14 mouse cellular contexts compared by ENCODE assay signal in genomic region chr10:7911268-7911667, GRCm38 (mm10). TPM values are rescaled to one million over a fixed set of nuclear protein-coding genes. Genes with fewer than 3 reads are reported as not detected.
DNase-seq lines count a peak whose midpoint lies in the region; ATAC-seq and TF ChIP-seq lines count a peak whose summit lies in the region.
"Had no signal": no experiment of that assay in that cellular context is flagged by ENCODE, and none has a peak within 500 bp of the region (broad histone marks: within the 10 kb centered on the region; RNA-seq: fewer than 3 reads in every experiment).

No protein-coding gene starts in this region.

- no peaks in the 10 kb centered on the region for H3K27me3 ChIP-seq in kidney, adult 2 months (replicated peaks; ENCODE audit: control insufficient read depth, insufficient read depth, low read length)
- H3K27me3 ChIP-seq in midbrain, embryonic 15.5 days (replicated peaks), result no peaks in the 10 kb centered on the region
- H3K27me3 ChIP-seq in midbrain, embryonic 10.5 days (ENCODE audit: low read depth, poor library complexity, severe bottlenecking), result no peaks in the 10 kb centered on the region
- H3K27me3 ChIP-seq in cerebellum, adult 2 months (ENCODE audit: control insufficient read depth, insufficient read depth, low read length), result no peaks in the 10 kb centered on the region
- H3K27me3 ChIP-seq: embryonic facial prominence, embryonic 15.5 days; limb, embryonic 13.5 days; neural tube, embryonic 13.5 days had no signal

- no peaks in the 10 kb centered on the region for H3K9me3 ChIP-seq in midbrain, embryonic 15.5 days
- no peaks in the 10 kb centered on the region for H3K9me3 ChIP-seq in midbrain, embryonic 10.5 days (replicated peaks)
- H3K9me3 ChIP-seq: embryonic facial prominence, embryonic 15.5 days; G1E; limb, embryonic 13.5 days; neural tube, embryonic 13.5 days had no signal

- DNase-seq in kidney, adult 2 months, result peak; percentile 32
- DNase-seq in kidney, adult 11 months, result no peak
- no peak for DNase-seq in midbrain, embryonic 10.5 days (ENCODE audit: low spot score)
- peak; percentile 44 to 57 for DNase-seq in cerebellum, adult 2 months
- peak; percentile 34 for DNase-seq in retina, postnatal 1 day
- DNase-seq in thymus, postnatal 0 days (ENCODE audit: low spot score), result no peak
- DNase-seq: gastrocnemius, adult 2 months; thymus, postnatal 36 days had no signal

- H3K9ac ChIP-seq in midbrain, embryonic 15.5 days, result no peak overlapping the region
- H3K9ac ChIP-seq: embryonic facial prominence, embryonic 15.5 days; limb, embryonic 13.5 days; neural tube, embryonic 13.5 days had no signal

- no peak overlapping the region for H3K4me3 ChIP-seq in kidney, adult 2 months (ENCODE audit: insufficient read depth, low read depth, low read length)
- H3K4me3 ChIP-seq in midbrain, embryonic 15.5 days, result no peak overlapping the region
- no peak overlapping the region for H3K4me3 ChIP-seq in midbrain, embryonic 10.5 days
- H3K4me3 ChIP-seq in cerebellum, adult 2 months (replicated peaks; ENCODE audit: insufficient read depth, low read depth, low read length), result no peak overlapping the region
- H3K4me3 ChIP-seq: embryonic facial prominence, embryonic 15.5 days; gastrocnemius, adult 2 months; limb, embryonic 13.5 days; neural tube, embryonic 13.5 days had no signal

- H3K27ac ChIP-seq in kidney, adult 2 months (ENCODE audit: insufficient read depth, low read depth, low read length), result no peak overlapping the region
- no peak overlapping the region for H3K27ac ChIP-seq in midbrain, embryonic 15.5 days
- no peak overlapping the region for H3K27ac ChIP-seq in midbrain, embryonic 10.5 days (replicated peaks)
- no peak overlapping the region for H3K27ac ChIP-seq in cerebellum, adult 2 months (ENCODE audit: insufficient read depth, low read length)
- H3K27ac ChIP-seq: embryonic facial prominence, embryonic 15.5 days; gastrocnemius, adult 2 months; kidney, postnatal 0 days; limb, embryonic 13.5 days; neural tube, embryonic 13.5 days had no signal

- WGBS in kidney, adult 2 months, result 37% methylated on average over 10 of the region's 10 CpGs
- WGBS in midbrain, embryonic 15.5 days, result 66% methylated on average over 10 of the region's 10 CpGs
- 82% methylated on average over 10 of the region's 10 CpGs for WGBS in midbrain, embryonic 10.5 days
- 7% methylated on average over 10 of the region's 10 CpGs for WGBS in cerebellum, adult 2 months

- 0 out of 2 replicates have a peak, but pooled peaks have one; percentile 42 for ATAC-seq in midbrain, embryonic 15.5 days (replicated peaks)

- TF ChIP-seq POLR2A in kidney, adult 2 months (IDR thresholded peaks at IDR 0.05; ENCODE audit: low read depth, low read length), result no peak
- no peak for TF ChIP-seq POLR2A in cerebellum, adult 2 months (IDR thresholded peaks at IDR 0.05; ENCODE audit: borderline replicate concordance, insufficient read depth, low read length)

- H3K36me3 ChIP-seq in kidney, adult 2 months (ENCODE audit: control insufficient read depth, insufficient read depth, low read length), result peaks cover 7% of the 10 kb centered on the region; the same call in 1 of the 2 replicates
- H3K36me3 ChIP-seq in midbrain, embryonic 15.5 days (replicated peaks), result peaks cover 18% of the 10 kb centered on the region
- peaks cover 72% of the 10 kb centered on the region for H3K36me3 ChIP-seq in midbrain, embryonic 10.5 days

- H3K4me2 ChIP-seq in midbrain, embryonic 15.5 days, result no peak overlapping the region
- H3K4me2 ChIP-seq: embryonic facial prominence, embryonic 15.5 days; limb, embryonic 13.5 days; neural tube, embryonic 13.5 days had no signal

- TF ChIP-seq CTCF in kidney, adult 2 months (conservative IDR thresholded peaks at IDR 0.05; ENCODE audit: insufficient read depth, insufficient read length, low read depth, low read length), result no peak
- TF ChIP-seq CTCF in cerebellum, adult 2 months (IDR thresholded peaks at IDR 0.05; ENCODE audit: borderline replicate concordance, insufficient read depth, low read depth, low read length), result no peak

- H3K4me1 ChIP-seq in kidney, adult 2 months (ENCODE audit: control insufficient read depth, insufficient read depth, low read length), result peaks cover 3% of the 10 kb centered on the region; the same call in 1 of the 2 replicates
- H3K4me1 ChIP-seq in midbrain, embryonic 15.5 days, result peaks cover 4% of the 10 kb centered on the region; the same call in 1 of the 2 replicates
- H3K4me1 ChIP-seq in midbrain, embryonic 10.5 days, result no peaks in the 10 kb centered on the region
- 0 out of 2 replicates have a peak, but pooled peaks cover 2% of the 10 kb centered on the region for H3K4me1 ChIP-seq in cerebellum, adult 2 months (ENCODE audit: control insufficient read depth, insufficient read depth, low read length)
- H3K4me1 ChIP-seq: limb, embryonic 13.5 days; neural tube, embryonic 13.5 days had no signal

RNA-seq across cellular contexts. Expression of gene Tab2, which starts 44.8 kb away (rescaled TPM):
- 35.8 and 44.1 TPM in 2 replicates for polyA plus RNA-seq in kidney, adult 2 months (2012; rRNA removed)
- 13.1 and 13.7 TPM in 2 replicates for polyA plus RNA-seq in midbrain, embryonic 15.5 days (2015; fragmentation: Nextera tagmentation; extraction: Ambion mirVana)
- 14.1 and 15.0 TPM in 2 replicates for polyA plus RNA-seq in midbrain, embryonic 10.5 days (2016; fragmentation: Nextera tagmentation; extraction: Ambion mirVana)
- 39.3 and 40.1 TPM in 2 replicates for polyA plus RNA-seq in cerebellum, adult 2 months (2012; rRNA removed)
- 18.7 and 23.5 TPM in 2 replicates for polyA plus RNA-seq in thymus, postnatal 0 days (2015; fragmentation: Nextera tagmentation; extraction: Ambion mirVana)

Comparison
In these comparisons a context has a peak if more than half of its experiments do, and no peak if none do; other contexts are left out.
1. DNase-seq: peak in kidney, adult 2 months (single experiment), cerebellum, adult 2 months (2 of 2) and retina, postnatal 1 day (single experiment); none in kidney, adult 11 months (single experiment), midbrain, embryonic 10.5 days (single experiment) and thymus, postnatal 0 days (single experiment).